In the genomic region with DNA sequence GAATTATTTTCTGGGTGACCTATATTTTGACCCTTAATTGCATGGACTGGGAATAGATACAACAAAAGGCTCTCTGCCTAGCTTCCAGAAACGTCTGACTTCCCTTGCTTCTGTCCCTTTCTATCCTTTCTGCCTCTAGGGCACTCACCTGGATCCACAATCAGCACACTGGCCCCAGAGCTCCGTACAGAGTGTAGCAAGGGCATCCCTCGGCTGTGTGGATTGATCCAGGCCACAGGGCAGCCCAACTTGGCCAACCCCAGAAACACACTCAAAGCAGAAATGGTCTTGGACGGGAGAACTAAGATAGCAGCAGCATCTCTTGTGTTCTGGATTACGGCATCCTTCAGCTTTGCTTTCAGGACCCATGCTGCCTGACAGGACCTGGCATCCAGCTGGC, we compare ENCODE assay signal across 29 mouse cellular contexts. TPM values are rescaled to one million over a fixed set of nuclear protein-coding genes. Genes with fewer than 3 reads are reported as not detected.
A peak's percentile ranks its signal among the peaks of the same experiment; 100 is the strongest.
DNase-seq lines count a peak whose midpoint lies in the region; ATAC-seq and TF ChIP-seq lines count a peak whose summit lies in the region.
"Had no signal": no experiment of that assay in that cellular context is flagged by ENCODE, and none has a peak within 500 bp of the region (broad histone marks: within the 10 kb centered on the region; RNA-seq: fewer than 3 reads in every experiment).

No protein-coding gene starts in this region.

- 17% methylated on average over 5 of the region's 5 CpGs for WGBS in liver, adult 2 months
- WGBS in liver, embryonic 15.5 days (ENCODE audit: insufficient replicate concordance): 48% methylated on average over 5 of the region's 5 CpGs
- WGBS in liver, embryonic 11.5 days: 65% methylated on average over 5 of the region's 5 CpGs
- 66% methylated on average over 5 of the region's 5 CpGs for WGBS in forebrain, embryonic 11.5 days

- ATAC-seq in liver, embryonic 15.5 days (ENCODE audit: insufficient read depth): no peak
- ATAC-seq in liver, embryonic 11.5 days (replicated peaks; ENCODE audit: low FRiP score): no peak
- ATAC-seq in forebrain, embryonic 11.5 days (replicated peaks; ENCODE audit: low FRiP score): no peak
- ATAC-seq: activated CD4-positive, CD25-positive, alpha-beta regulatory T cell, adult 4 months; CD4-positive, CD25-positive, alpha-beta regulatory T cell, adult 4 months; forebrain, embryonic 13.5 days; forebrain, embryonic 15.5 days; forebrain, postnatal 0 days; Patski had no signal

- TF ChIP-seq CTCF in liver, adult 2 months (IDR thresholded peaks at IDR 0.05; ENCODE audit: low read depth, low read length): no peak

- TF ChIP-seq POLR2A in liver, adult 2 months (IDR thresholded peaks at IDR 0.05; ENCODE audit: extremely low read depth, insufficient read depth, low read length): peak; percentile 28; the same call in 1 of the 2 replicates

- no peaks in the 10 kb centered on the region for H3K9me3 ChIP-seq in liver, embryonic 15.5 days (replicated peaks)
- H3K9me3 ChIP-seq in liver, embryonic 11.5 days (ENCODE audit: control insufficient read depth, low read length): no peaks in the 10 kb centered on the region
- no peaks in the 10 kb centered on the region for H3K9me3 ChIP-seq in forebrain, embryonic 11.5 days (ENCODE audit: control insufficient read depth, low read length)
- H3K9me3 ChIP-seq: embryonic facial prominence, embryonic 13.5 days; embryonic facial prominence, embryonic 15.5 days; forebrain, embryonic 13.5 days; forebrain, embryonic 15.5 days; G1E had no signal

- peak; percentile 81 for DNase-seq in liver, adult 2 months (ENCODE audit: extremely low read depth, low read depth, low spot score)
- DNase-seq in liver: no peak
- DNase-seq in liver, embryonic 11.5 days (ENCODE audit: low spot score): no peak
- no peak for DNase-seq in forebrain, embryonic 11.5 days (ENCODE audit: low spot score)
- DNase-seq: adrenal gland, adult 8-10 months; adrenal gland, postnatal 14 days; B cell, adult 2 months; cerebellum, adult 11 months; cerebellum, adult 18-20 months; cerebellum, adult 8-10 months; cerebellum, adult 9-11 months; cerebellum, postnatal 14 days; cerebellum, postnatal 36 days; embryo, embryonic 11 days; forebrain, postnatal 0 days had no signal

- H3K27ac ChIP-seq in liver, adult 2 months (replicated peaks; ENCODE audit: insufficient read depth, low read depth, low read length): peak overlapping the region; percentile 95
- H3K27ac ChIP-seq in liver, embryonic 15.5 days (replicated peaks): no peak overlapping the region
- no peak overlapping the region for H3K27ac ChIP-seq in liver, embryonic 11.5 days (ENCODE audit: low read depth, low read length)
- H3K27ac ChIP-seq in forebrain, embryonic 11.5 days (ENCODE audit: low read depth, low read length): no peak overlapping the region
- H3K27ac ChIP-seq: embryonic facial prominence, embryonic 13.5 days; embryonic facial prominence, embryonic 15.5 days; forebrain, embryonic 10.5 days; forebrain, embryonic 13.5 days; forebrain, embryonic 15.5 days had no signal

- H3K9ac ChIP-seq in liver, adult 2 months (ENCODE audit: low read depth, low read length): peak overlapping the region; percentile 90
- 0 out of 2 replicates have a peak overlapping the region, but pooled peaks have one; percentile 18 for H3K9ac ChIP-seq in liver, embryonic 15.5 days
- no peak overlapping the region for H3K9ac ChIP-seq in liver, embryonic 11.5 days (ENCODE audit: low read depth, low read length)
- H3K9ac ChIP-seq in forebrain, embryonic 11.5 days (ENCODE audit: low read length): no peak overlapping the region
- H3K9ac ChIP-seq: embryonic facial prominence, embryonic 13.5 days; embryonic facial prominence, embryonic 15.5 days; forebrain, embryonic 13.5 days; forebrain, embryonic 15.5 days; forebrain, postnatal 0 days had no signal

- H3K79me2 ChIP-seq in liver, adult 2 months (ENCODE audit: control insufficient read depth, insufficient read depth, low read length): peaks cover 4% of the 10 kb centered on the region; the same call in 1 of the 2 replicates

- peak overlapping the region; percentile 41 for H3K4me2 ChIP-seq in liver, embryonic 15.5 days
- H3K4me2 ChIP-seq in liver, embryonic 11.5 days: no peak overlapping the region
- H3K4me2 ChIP-seq in forebrain, embryonic 11.5 days (ENCODE audit: low read depth, low read length, severe bottlenecking): no peak overlapping the region
- H3K4me2 ChIP-seq: embryonic facial prominence, embryonic 13.5 days; embryonic facial prominence, embryonic 15.5 days; forebrain, embryonic 13.5 days; forebrain, embryonic 15.5 days had no signal

- peak overlapping the region; percentile 93 for H3K4me3 ChIP-seq in liver, adult 2 months (ENCODE audit: insufficient read depth, low read depth, low read length)
- no peak overlapping the region for H3K4me3 ChIP-seq in liver, embryonic 15.5 days (replicated peaks)
- H3K4me3 ChIP-seq in liver, embryonic 11.5 days (ENCODE audit: low read depth, low read length): no peak overlapping the region
- H3K4me3 ChIP-seq in forebrain, embryonic 11.5 days (ENCODE audit: low read depth, low read length): no peak overlapping the region
- H3K4me3 ChIP-seq: embryonic facial prominence, embryonic 13.5 days; embryonic facial prominence, embryonic 15.5 days; erythroblast, embryonic 14.5 days; forebrain, embryonic 10.5 days; forebrain, embryonic 13.5 days; forebrain, embryonic 15.5 days had no signal

- peaks cover 21% of the 10 kb centered on the region for H3K36me3 ChIP-seq in liver, adult 2 months (ENCODE audit: control insufficient read depth, insufficient read depth, low read length)
- no peaks in the 10 kb centered on the region for H3K36me3 ChIP-seq in liver, embryonic 15.5 days (replicated peaks)
- H3K36me3 ChIP-seq in liver, embryonic 11.5 days (ENCODE audit: control insufficient read depth, insufficient read depth, low read length): no peaks in the 10 kb centered on the region
- no peaks in the 10 kb centered on the region for H3K36me3 ChIP-seq in forebrain, embryonic 11.5 days (ENCODE audit: control insufficient read depth, insufficient read depth, low read length)
- H3K36me3 ChIP-seq: embryonic facial prominence, embryonic 13.5 days; embryonic facial prominence, embryonic 15.5 days; forebrain, embryonic 10.5 days; forebrain, embryonic 15.5 days; G1E had no signal

- H3K4me1 ChIP-seq in liver, adult 2 months (ENCODE audit: control insufficient read depth, insufficient read depth, low read length): peaks cover 14% of the 10 kb centered on the region
- H3K4me1 ChIP-seq in liver, embryonic 15.5 days (replicated peaks): no peaks in the 10 kb centered on the region
- no peaks in the 10 kb centered on the region for H3K4me1 ChIP-seq in liver, embryonic 11.5 days (replicated peaks; ENCODE audit: control insufficient read depth, insufficient read depth, low read length)
- no peaks in the 10 kb centered on the region for H3K4me1 ChIP-seq in forebrain, embryonic 11.5 days (replicated peaks; ENCODE audit: control insufficient read depth, insufficient read depth, low read length)
- H3K4me1 ChIP-seq: embryonic facial prominence, embryonic 13.5 days; embryonic facial prominence, embryonic 15.5 days; forebrain, embryonic 10.5 days; forebrain, embryonic 13.5 days; forebrain, embryonic 15.5 days had no signal

- H3K27me3 ChIP-seq in liver, adult 2 months (ENCODE audit: control insufficient read depth, insufficient read depth, low read length): no peaks in the 10 kb centered on the region
- no peaks in the 10 kb centered on the region; the same call in 1 of the 2 replicates for H3K27me3 ChIP-seq in liver, embryonic 15.5 days
- no peaks in the 10 kb centered on the region for H3K27me3 ChIP-seq in liver, embryonic 11.5 days (replicated peaks; ENCODE audit: control insufficient read depth, insufficient read depth, low read length)
- H3K27me3 ChIP-seq in forebrain, embryonic 11.5 days (ENCODE audit: control insufficient read depth, insufficient read depth, low read length): no peaks in the 10 kb centered on the region
- H3K27me3 ChIP-seq: CH12.LX; embryonic facial prominence, embryonic 13.5 days; embryonic facial prominence, embryonic 15.5 days; forebrain, embryonic 13.5 days; forebrain, embryonic 15.5 days; Patski had no signal

RNA-seq across cellular contexts. Expression of gene Slc27a5, which starts 0.8 kb away (rescaled TPM):
- total RNA-seq in liver, adult 2 months (2014; rRNA removed): 1,289 and 1,401 TPM in 2 replicates
- 1,497 and 1,713 TPM in 2 replicates for polyA plus RNA-seq in liver, adult 2 months (2012; rRNA removed)
- 17.2 and 22.1 TPM in 2 replicates for polyA plus RNA-seq in liver, embryonic 15.5 days (2015; fragmentation: Nextera tagmentation; extraction: Ambion mirVana)
- 0.52 and 1.1 TPM in 2 replicates for polyA plus RNA-seq in liver, embryonic 11.5 days (2014; fragmentation: Nextera tagmentation; extraction: Ambion mirVana)
- polyA plus RNA-seq in forebrain, embryonic 11.5 days (2014; fragmentation: Nextera tagmentation; extraction: Ambion mirVana): 0.13 TPM in 1 of 2 replicates, not detected in the other
- total RNA-seq: common myeloid progenitor, adult 5-6 weeks had no signal
- polyA plus RNA-seq: embryonic facial prominence, embryonic 11.5 days; erythroblast, embryonic 14.5 days; forebrain, embryonic 10.5 days; G1E had no signal

RNA-seq across cellular contexts. Expression of gene Trim28, which starts 1.7 kb away (rescaled TPM):
- 67.7 and 69.4 TPM in 2 replicates for total RNA-seq in liver, adult 2 months (2014; rRNA removed)
- 98.0 and 114 TPM in 2 replicates for polyA plus RNA-seq in liver, adult 2 months (2012; rRNA removed)
- 75.3 and 89.4 TPM in 2 replicates for polyA plus RNA-seq in liver, embryonic 15.5 days (2015; fragmentation: Nextera tagmentation; extraction: Ambion mirVana)
- polyA plus RNA-seq in liver, embryonic 11.5 days (2014; fragmentation: Nextera tagmentation; extraction: Ambion mirVana): 339 and 346 TPM in 2 replicates
- polyA plus RNA-seq in forebrain, embryonic 11.5 days (2014; fragmentation: Nextera tagmentation; extraction: Ambion mirVana): 507 and 586 TPM in 2 replicates

RNA-seq across cellular contexts. Expression of gene Zbtb45, which starts 12.6 kb away (rescaled TPM):
- 0.28 and 1.2 TPM in 2 replicates for total RNA-seq in liver, adult 2 months (2014; rRNA removed)
- polyA plus RNA-seq in liver, adult 2 months (2012; rRNA removed): 4.5 TPM in 2 replicates
- polyA plus RNA-seq in liver, embryonic 15.5 days (2015; fragmentation: Nextera tagmentation; extraction: Ambion mirVana): 11.8 and 13.3 TPM in 2 replicates
- 27.5 and 27.9 TPM in 2 replicates for polyA plus RNA-seq in liver, embryonic 11.5 days (2014; fragmentation: Nextera tagmentation; extraction: Ambion mirVana)
- 31.9 and 37.3 TPM in 2 replicates for polyA plus RNA-seq in forebrain, embryonic 11.5 days (2014; fragmentation: Nextera tagmentation; extraction: Ambion mirVana)

RNA-seq across cellular contexts. Expression of gene Zfp446, which starts 19.6 kb away (rescaled TPM):
- 1.3 and 1.4 TPM in 2 replicates for total RNA-seq in liver, adult 2 months (2014; rRNA removed)
- 1.9 and 3.6 TPM in 2 replicates for polyA plus RNA-seq in liver, adult 2 months (2012; rRNA removed)
- 2.2 and 2.6 TPM in 2 replicates for polyA plus RNA-seq in liver, embryonic 15.5 days (2015; fragmentation: Nextera tagmentation; extraction: Ambion mirVana)
- 6.9 and 7.0 TPM in 2 replicates for polyA plus RNA-seq in liver, embryonic 11.5 days (2014; fragmentation: Nextera tagmentation; extraction: Ambion mirVana)
- 12.8 and 14.6 TPM in 2 replicates for polyA plus RNA-seq in forebrain, embryonic 11.5 days (2014; fragmentation: Nextera tagmentation; extraction: Ambion mirVana)

RNA-seq across cellular contexts. Expression of gene Zfp324, which starts 31.6 kb away (rescaled TPM):
- total RNA-seq in liver, adult 2 months (2014; rRNA removed): 3.9 and 4.1 TPM in 2 replicates
- polyA plus RNA-seq in liver, adult 2 months (2012; rRNA removed): 3.4 and 5.2 TPM in 2 replicates
- 2.5 and 2.7 TPM in 2 replicates for polyA plus RNA-seq in liver, embryonic 15.5 days (2015; fragmentation: Nextera tagmentation; extraction: Ambion mirVana)
- 6.6 and 7.7 TPM in 2 replicates for polyA plus RNA-seq in liver, embryonic 11.5 days (2014; fragmentation: Nextera tagmentation; extraction: Ambion mirVana)
- 10.8 and 11.2 TPM in 2 replicates for polyA plus RNA-seq in forebrain, embryonic 11.5 days (2014; fragmentation: Nextera tagmentation; extraction: Ambion mirVana)

Comparison
In these comparisons a context has a peak if more than half of its experiments do, and no peak if none do; other contexts are left out.
1. H3K9ac ChIP-seq: peak in liver, adult 2 months (single experiment) and liver, embryonic 15.5 days (single experiment); none in liver, embryonic 11.5 days (single experiment) and forebrain, embryonic 11.5 days (single experiment).
2. RNA of gene Slc27a5, which starts 0.8 kb away (polyA plus RNA-seq): 1,497 to 1,713 TPM in liver, adult 2 months; 17.2 to 22.1 TPM in liver, embryonic 15.5 days, 0.52 to 1.1 TPM in liver, embryonic 11.5 days and 0.13 TPM in forebrain, embryonic 11.5 days; every median in the first group is over 10 times any median in the second.